Mouse (Mus musculus) c-Kit-negative CD71-positive TER-119-positive erythroid progenitor cells, embryonic 14.5 days (primary cell): ENCODE measurements around the gene Igf2bp2.
A peak's percentile ranks its signal among the peaks of the same experiment; 100 is the strongest.

Source experiments
- DNase-seq: peaks from one replicate; pipeline ENCODE4 v3.0.0-alpha.2; 2013; ENCODE audit warnings: low read depth, low spot score

Gene Igf2bp2

DNA sequence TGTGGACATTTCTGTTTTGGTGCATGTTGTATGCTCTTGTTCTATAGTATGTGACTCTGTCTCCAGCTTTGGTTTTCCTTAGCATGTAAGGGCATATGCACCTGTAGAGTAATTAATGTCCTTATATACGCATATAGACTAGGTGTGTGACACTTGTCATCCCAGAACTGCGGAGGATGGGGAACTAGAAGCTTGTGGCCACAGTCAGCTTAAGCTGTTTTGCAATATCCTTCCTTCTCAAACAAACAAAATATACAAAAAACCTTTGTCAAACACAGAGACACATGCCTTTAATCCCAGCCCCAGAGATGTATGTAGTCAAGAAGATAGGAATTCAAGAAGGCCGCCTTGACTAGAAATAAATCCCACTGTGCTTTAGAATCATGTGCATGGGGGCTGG is 117.2 kb downstream of the Igf2bp2 start:
- DNase-seq: no peak

DNA sequence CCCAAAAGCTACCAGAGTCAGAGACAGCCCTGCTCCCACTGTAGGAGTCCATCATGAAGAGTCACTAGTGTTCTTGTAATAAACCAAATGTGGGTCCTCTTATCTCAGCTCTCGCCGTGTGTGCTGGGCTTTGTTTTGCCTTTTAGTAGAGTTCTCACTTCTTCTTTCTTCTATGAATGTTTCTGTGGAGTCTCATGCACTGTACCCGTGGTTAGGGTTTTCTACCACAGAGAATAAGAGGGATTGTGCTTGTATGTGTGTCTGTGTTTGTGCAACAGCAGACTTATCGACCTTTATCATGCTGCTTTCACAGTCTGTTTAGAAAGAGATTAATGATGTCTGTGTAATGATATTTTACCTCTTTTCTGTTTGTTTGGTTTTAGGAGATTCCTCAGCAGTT is 119.3 kb downstream of the Igf2bp2 start:
- no peak for DNase-seq

- DNase-seq: no peak
These were observed 123.1 kb downstream of the Igf2bp2 start for GRCm38 (mm10) chr16:22039978-22040377.

GRCm38 (mm10) chr16:22038554-22038953 is 124.5 kb downstream of the Igf2bp2 start:
- DNase-seq: no peak

GRCm38 (mm10) chr16:22027474-22027873 is 135.6 kb downstream of the Igf2bp2 start:
- no peak for DNase-seq

DNA sequence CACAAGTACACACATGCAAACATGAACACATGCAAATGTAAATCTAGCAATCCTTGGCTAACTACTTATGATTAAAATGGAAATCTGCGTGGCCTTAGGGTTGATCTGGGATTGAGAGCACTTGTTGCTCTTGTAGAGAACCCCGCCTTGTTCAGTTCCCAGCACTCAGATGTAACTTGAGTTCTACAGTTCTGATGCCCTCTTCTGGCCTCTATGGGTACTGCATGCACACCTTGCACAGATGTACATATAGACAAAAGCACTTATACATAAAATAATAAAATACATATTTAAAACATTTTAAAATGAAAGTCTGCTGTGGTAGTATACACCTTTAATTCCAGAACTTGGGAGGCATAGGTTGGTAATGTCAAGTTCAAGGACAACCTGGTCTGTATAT is 141.0 kb downstream of the Igf2bp2 start:
- DNase-seq: no peak

DNA sequence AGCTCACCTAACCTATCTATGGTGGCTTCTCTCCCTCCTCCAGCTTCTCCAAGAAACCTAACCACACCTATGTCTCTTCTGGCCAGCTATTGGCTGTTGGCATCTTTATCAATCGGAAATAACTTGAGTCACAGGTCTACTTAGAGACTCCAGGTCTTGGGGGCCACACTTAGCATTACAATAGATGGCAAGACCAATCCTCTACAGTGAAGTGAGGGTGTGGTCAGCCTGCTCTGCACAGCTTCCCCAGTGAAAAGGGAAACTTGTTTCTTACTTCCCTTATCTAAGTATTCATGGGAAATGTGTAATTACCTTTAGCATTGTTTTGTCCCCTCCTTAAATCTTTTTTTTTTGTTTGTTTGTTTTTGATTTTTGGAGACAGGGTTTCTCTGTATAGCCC is 147.5 kb downstream of the Igf2bp2 start:
- no peak for DNase-seq

DNA sequence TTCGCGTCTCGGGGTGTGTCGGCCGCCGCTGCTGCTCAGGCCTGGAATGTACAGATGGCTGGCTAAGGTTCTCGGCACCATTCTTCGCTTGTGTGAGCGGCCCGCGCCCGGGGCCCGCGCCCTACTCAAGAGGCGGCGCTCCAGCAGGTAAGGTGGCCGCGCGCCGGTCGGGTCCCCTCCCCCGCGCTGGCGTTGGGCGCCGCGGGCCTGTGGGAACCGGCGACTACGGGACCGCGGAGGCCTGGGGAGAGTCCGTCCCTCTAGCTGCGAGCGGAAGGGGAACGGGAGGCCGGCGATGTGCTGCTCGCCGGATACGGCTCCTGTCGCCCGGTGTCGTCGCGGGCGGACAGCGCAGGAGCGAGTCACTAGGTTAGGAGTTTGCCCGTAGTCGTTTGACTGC is 153.5 kb downstream of the Igf2bp2 start:
- no peak for DNase-seq

DNA sequence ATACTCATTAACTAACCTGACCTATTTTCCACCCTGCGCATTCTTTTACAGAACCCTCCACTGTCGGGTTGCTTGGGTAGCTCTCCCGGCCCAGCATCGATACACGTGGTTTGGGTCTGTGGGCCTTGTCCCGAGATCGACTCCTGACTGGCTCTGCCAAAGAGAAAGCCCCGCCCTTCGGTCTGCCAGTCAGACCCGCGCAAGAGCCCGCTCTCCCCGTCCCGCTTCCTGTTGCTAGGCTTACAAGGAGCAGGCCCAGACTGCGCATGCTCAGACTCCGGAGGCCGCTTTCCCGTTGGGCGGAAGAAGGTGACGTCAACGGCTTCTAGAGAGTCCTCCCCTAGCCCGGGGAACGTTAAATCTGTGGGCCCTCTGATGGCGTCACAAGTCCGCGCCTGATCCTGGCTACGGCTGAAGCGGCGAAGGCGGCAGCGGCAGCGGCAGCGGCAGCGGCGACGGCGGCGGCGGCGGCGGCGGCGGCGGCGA is 154.0 kb downstream of the Igf2bp2 start, which contains the start of gene Senp2:
TSS of gene Senp2 (plus strand) at position 386 of the 486 bp plus-strand sequence.
- peak; percentile 100 for DNase-seq
